Mouse (Mus musculus): ENCODE data around the gene 4931406P16Rik.
"Not testable (repeated sequence)": the region's sequence is repeated elsewhere in the genome, so short reads cannot be mapped to it uniquely, and the experiment has no call there.

The 4931406P16Rik gene

DNA sequence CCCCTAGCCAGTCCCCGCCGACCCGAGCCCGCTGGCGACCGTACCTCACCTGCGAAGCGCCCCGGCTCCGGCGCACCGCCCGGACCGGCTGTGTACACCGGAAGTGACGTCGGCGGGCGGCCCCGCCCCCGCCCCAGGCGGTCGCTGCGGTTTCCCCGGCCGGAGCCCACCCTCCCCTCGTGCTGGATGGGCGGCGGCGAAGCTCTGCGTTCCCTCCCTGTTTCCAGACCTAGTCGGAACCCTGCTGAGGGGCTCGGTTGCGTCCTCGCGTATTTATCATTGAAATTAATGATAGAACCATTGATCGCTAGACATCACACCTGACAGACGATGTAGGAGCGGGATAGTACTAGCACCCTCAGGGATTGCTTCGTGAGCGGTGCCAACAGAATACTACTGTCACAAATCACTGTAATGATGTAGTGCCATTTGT lies at the start of gene 4931406P16Rik:
TSS of gene 4931406P16Rik (minus strand) at position 109 of the 433 bp plus-strand sequence.
- peak; percentile 91 to 96 for DNase-seq (ENCODE audit: inconsistent age in 2 of 2, low spot score in 1 of 2)

DNA sequence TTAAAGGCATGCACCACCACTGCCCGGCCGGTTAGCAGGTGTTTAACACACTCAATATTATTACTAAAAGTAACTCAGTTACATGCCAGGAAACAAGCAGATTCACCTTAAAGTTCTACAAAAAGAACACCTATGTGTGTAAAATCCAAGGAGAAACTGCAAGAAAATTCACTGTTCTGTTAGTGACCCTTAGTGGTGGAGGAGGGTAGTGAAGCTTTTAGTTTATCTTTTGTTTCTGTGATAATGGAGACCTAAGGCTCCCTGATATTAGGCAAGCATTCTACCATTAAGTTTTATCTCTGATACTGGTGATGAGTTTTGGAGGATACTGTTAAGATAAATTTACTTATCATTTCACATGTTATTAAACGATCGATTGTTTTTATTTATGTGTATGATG lies 42.3 kb upstream of the 4931406P16Rik start:
- peak in 1 of 2 experiments; percentile 59 for DNase-seq (ENCODE audit: inconsistent age in 2 of 2, low spot score in 1 of 2)

DNA sequence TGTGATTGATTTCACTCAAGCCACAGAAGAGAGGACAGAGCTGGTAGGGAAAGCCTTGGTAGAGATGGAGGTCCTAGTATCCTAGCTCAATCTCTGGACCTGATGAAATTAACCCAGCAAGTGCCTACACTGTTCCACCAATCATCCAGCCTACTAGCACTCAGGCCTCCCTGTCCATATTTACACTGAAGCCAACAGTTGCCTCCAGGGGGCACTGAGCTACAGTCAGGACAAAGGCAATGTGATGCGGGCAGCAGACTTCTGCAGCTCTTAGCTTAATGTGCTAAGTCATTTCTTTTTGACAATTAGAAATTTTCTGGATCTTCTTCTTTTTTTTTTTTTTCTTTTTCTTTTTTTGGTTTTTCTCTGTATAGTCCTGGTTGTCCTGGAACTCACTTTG lies 38.6 kb upstream of the 4931406P16Rik start:
- peak in 1 of 2 experiments; percentile 45 for DNase-seq (ENCODE audit: inconsistent age in 2 of 2, low spot score in 1 of 2)

DNA sequence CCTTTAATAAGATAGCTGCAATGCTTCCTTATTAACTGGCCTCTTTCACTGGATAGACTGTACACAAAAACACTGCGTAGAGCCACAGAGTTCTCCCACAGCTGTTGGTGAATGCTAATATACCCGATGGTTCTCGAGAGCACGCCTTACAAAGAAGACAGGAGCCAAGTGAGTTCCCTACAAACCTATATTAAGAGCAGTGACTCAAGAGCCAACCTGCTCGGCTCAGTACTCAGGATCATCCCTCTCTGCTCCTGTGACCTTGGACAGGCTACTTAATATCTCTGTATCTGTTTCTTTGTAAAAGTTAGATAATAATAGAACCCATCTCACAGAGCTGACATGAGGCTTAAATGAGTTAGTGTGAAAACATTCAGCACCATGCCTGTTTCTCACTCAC lies 36.8 kb upstream of the 4931406P16Rik start:
- DNase-seq (ENCODE audit: inconsistent age in 2 of 2, low spot score in 1 of 2) = no peak

DNA sequence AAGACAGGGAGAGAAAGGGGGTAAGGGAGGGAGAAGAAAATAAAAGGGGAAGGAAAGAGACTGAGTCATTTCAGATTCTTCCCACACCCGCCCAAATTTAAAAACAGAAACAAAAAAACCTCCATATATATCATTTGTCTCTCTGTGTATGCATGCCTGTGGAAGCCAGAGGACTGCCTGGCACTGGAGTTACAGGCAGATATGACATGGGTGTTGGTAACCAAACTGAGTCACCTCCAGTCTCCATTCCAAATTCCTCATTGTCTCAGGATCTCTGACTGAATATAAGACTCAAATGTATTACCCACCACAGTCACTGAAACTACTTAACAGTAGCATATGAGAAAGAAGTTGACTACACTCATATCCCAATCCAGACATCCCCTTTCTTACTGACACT lies 34.7 kb upstream of the 4931406P16Rik start:
- DNase-seq (ENCODE audit: inconsistent age in 2 of 2, low spot score in 1 of 2) = no peak

DNA sequence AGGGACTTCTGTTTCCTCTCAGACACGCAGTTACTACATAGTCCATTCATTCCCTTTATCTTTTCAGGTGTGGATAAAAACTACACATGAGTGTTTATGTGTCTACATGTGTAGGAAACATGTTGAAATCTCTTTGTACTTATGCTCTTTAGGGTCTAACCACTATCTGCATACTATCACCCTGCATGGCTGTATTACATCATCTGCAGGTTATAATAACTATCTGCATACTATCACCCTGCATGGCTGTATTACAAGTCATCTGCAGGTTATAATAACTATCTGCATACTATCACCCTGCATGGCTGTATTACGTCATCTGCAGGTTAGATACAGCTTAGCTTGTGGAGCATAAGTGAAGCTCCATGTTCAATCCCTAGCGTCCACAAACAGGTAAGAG lies 33.7 kb upstream of the 4931406P16Rik start:
- DNase-seq (ENCODE audit: inconsistent age in 2 of 2, low spot score in 1 of 2) = no peak

DNA sequence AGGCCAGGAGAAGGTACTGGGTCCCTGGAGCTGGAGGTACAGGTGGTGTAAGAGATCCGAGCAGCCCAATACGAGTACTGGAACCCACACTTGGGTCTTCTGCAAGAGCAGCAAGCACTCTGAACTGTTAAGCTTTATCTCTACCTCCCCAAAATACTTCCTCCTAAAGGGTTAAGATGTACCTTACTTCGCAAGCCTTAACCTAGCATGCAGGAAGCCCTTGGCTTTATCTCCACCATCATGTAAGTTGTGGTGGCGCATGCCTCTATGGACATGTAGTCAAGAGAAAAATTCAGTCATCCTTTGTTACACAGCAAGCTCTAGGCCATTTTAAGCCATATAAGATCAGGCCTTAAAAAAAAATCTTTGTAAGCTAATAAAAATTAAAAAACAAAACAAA lies 33.2 kb upstream of the 4931406P16Rik start:
- no peak for DNase-seq (ENCODE audit: inconsistent age in 2 of 2, low spot score in 1 of 2)

DNA sequence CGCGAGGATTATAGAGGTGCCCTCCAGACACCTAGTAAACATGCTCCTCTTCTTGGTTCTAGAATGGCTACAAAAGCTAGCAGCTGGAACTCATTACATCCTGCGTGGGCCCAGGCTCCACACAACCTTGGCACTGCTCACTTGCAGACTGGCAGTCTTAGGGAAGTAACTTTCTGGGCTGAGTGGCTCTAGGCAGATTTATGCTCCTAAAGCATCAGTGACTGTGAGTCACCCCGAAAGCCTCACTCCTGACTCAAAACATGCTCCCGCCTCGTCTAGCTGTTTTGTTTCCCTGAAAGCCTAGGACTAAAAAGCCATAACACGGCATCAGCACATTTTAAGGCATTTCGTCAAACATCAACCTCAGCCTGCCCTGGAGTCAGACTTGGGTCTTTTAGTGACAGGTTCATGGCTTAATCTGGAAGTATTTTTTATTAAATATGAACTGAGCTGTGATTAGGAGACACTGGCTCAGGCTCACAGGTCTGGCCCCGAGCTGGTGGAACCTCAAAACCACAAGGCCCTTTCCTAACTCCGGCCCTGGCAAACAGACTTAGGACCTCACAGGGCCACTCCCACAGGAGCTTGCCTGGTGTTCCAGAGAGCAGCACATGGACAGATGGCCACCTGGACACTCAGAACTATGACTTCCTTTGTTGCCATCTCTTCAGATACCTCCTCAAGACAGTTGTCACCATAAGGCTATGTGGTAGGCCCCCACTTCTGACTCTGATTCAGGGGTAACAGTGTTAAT lies 28.9 kb upstream of the 4931406P16Rik start:
- DNase-seq (ENCODE audit: inconsistent age in 2 of 2, low spot score in 1 of 2) = peak; percentile 77 to 88

DNA sequence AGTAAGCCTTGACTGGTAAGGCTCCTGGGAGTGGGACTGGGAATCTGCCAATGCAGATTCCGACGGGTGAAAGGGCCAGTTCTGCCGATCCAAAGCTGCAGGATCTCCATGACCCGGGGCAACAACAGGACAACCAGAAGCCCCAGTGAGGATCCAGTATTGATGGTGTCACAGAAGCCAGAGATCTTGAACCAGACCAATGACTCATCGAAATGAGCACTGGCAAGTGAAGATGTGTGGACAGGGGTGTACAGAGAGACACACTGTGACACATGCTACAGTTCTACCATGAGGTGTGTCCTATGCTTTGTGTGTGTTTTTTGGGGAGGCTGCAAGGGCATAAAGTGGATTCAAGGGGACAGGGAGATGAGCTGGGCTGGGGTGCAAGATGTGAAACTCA lies 27.5 kb upstream of the 4931406P16Rik start:
- DNase-seq (ENCODE audit: inconsistent age in 2 of 2, low spot score in 1 of 2) = peak in 1 of 2 experiments; percentile 57

DNA sequence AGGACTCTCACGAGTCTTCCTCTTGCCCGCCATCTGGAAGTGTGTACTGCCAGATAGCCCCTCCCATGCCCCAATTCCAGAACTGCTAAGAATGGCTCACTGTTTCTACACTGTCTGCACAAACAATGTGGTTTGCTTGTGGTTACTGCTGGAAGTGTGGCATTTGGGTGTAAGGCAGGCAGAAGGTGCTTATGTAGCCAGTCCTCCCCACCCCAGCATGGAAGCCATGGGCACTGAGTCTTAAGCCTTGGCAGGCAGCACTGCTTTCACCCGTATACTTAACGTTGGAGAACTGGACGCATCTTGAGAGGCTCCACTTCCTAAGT lies 25.8 kb upstream of the 4931406P16Rik start:
- DNase-seq (ENCODE audit: inconsistent age in 2 of 2, low spot score in 1 of 2) = no peak

DNA sequence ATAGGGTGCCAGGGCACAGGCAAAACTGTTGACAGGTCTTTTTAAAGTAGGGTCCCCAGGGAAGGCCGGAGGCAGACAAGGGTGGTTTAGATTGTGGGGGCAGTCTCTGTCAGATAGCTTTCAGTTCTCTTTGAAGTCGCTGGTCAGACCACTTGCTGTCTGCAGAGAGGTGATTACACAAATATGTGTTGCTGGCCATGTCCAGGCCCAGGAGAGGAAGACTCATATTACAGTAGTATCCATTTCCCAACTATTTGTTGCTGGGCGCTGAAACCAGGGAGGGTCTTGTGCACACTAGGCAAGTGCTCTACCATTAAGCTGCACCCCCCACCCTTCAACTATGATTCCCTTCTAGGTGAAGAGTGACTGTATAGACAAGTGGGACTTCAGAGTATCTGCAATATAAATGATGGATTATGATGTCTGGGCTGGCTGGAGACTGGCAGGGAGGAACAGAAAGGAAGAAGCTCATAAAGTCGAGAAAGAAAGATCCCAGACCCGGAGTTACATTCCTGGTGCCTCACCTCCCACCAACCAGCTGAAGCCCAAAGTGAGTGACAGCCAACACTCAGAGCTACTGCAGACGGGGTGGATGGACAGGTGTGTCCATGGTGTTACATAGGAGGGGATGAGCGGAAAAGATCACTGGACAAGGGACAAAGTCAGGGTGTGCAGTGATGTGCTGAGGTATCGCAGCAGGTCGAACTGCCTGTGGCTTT lies 25.3 kb upstream of the 4931406P16Rik start:
- no peak for DNase-seq (ENCODE audit: inconsistent age in 2 of 2, low spot score in 1 of 2)

DNA sequence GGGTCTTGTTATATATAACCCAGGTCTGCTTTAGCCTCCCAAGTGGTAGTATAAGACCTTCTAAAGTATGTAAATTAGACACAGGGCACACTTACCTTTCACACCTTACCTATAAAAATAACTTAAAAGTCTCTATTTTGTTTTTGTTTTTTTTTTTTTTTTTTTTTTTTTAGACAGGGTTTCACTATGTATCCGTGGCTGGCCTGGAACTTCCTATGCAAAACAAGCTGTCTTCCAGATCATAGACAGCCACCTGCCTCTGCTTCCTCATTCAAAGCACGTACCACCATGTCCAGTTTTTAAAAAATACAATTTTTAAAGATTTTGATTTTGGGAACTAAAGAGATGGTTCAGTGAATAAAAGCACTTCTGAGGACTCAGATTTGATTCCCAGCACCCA lies 23.9 kb upstream of the 4931406P16Rik start:
- DNase-seq (ENCODE audit: inconsistent age in 2 of 2, low spot score in 1 of 2) = no peak

DNA sequence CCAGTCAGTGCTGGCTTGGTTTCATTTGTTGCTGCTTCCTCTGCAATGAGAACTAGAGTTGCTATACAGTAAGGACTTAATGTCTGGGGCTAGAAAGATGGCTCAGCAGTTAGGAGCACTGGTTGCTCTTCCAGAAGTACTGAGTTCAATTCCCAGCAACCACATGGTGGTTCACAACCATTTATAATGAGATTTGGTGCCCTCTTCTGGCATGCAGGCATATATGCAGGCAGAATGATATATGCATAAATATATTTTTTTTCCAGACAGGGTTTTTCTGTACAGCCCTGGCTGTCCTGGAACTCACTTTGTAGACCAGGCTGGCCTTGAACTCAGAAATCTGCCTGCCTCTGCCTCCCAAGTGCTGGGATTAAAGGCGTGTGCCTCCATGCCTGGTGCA lies 23.2 kb upstream of the 4931406P16Rik start:
- DNase-seq (ENCODE audit: inconsistent age in 2 of 2, low spot score in 1 of 2) = not testable (repeated sequence)

DNA sequence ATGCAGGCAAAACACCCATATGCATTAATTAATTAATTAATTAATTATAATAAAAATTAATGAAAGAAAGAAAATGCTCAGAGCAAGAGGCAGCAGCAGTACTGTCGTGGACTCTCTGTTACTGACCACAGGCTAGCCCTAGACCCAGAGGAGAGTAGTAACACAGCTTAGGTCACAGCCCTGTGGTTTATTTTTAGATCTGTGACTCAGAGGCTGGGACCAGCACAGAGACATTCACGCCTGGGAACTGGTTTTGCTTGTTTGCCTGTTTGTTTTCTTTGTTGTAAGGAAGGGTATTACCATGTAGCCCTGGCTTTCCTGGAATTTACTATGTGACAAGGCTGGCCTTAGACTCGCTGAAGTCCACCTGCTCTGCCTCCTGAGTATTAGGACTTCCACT lies 14.1 kb upstream of the 4931406P16Rik start:
- no peak for DNase-seq (ENCODE audit: inconsistent age in 2 of 2, low spot score in 1 of 2)

DNA sequence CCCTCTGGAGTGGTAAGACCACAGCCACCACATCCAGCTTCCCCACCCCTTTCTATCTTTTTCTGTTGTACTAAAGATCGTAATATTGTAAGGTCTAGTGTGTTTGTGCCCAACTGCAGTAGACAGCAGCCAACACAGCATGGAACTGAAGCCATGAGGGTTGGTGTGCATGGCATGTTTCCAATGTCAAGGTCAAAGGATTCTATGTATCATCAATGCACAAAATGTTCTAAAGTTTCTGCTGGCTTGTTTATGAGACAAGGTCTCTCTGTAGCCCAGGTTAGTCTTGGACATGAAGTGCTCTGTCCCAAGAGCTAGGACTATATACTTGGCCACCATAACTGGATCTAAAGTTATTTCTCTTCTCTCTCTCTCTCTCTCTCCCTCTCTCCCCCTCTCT lies 11.5 kb upstream of the 4931406P16Rik start:
- no peak for DNase-seq (ENCODE audit: inconsistent age in 2 of 2, low spot score in 1 of 2)

DNA sequence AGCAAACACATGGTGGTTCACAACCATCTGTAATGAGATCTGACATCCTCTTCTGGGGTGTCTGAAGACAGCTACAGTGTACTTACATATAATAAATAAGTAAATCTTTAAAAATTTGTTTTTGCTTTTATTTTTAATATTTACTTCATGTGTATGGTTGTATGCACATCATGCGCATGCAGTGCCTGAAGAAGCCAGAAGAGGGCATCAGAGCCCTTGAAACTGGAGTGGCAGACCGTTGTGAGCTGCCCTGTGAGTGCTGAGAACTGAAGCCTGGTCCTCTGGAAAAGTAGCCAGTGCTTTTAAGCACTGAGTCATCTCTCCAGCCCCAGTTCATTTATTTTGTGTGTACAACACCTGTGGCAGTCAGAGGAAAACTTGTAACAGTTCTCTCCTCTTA lies 10.7 kb upstream of the 4931406P16Rik start:
- no peak for DNase-seq (ENCODE audit: inconsistent age in 2 of 2, low spot score in 1 of 2)

DNA sequence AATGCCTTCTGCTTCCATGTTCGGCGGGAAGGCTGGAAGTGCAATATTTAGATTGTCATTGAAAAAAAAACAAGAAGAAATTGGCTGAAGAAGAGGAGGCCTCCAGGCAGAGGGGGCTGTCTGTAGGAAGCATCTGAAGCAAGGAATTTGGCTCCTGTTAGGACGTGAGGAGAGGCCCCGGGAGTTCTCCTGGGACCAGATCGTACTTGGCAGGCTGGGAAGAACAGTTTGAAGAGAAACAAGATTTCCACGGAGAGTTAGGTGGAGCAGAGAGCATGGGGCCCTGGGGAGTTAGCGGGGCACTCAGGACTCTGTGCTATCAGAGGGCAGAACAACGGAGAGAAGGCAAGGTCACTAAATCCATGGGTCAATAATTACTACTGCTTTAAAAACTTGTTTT lies 10.0 kb upstream of the 4931406P16Rik start:
- DNase-seq (ENCODE audit: inconsistent age in 2 of 2, low spot score in 1 of 2) = peak in 1 of 2 experiments; percentile 66

DNA sequence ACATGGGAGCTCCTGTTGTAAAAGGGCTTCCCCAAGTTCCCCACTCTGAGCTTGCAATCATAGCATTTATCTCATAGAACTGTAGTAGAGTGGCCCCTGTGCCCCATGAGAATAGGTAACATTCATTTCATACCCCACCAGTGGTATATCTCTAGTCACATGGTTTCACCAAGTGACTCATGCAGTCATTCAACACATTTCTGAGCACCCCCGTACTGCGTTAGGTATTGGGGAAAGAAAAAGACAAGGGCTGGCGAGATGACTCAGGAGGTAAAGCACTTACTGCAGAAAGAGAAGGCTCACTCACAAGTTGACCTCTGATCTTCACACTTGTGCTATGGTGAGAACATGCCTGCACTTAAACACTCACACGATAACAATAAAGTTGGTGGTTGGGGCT lies 8.6 kb upstream of the 4931406P16Rik start:
- no peak for DNase-seq (ENCODE audit: inconsistent age in 2 of 2, low spot score in 1 of 2)

DNA sequence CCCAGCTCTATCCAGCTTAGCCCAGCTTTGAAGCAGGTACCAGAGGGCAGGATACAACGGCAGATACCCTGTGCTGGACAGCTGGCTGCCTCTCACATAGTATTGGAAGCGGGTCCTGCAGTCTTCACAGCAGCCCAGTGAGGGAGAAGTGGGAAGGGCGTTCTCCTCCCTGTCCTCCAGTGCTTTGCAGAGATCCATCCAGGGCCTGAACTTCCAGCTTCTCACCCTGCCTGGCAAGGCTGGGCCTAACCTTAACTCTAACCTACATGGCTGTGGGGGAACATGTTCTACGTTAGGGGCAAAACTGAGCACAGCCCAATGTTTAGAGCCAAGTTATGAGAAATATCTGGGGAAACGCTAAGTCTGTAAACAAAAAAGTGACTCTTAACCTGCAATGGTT lies 7.8 kb upstream of the 4931406P16Rik start:
- no peak for DNase-seq (ENCODE audit: inconsistent age in 2 of 2, low spot score in 1 of 2)

DNA sequence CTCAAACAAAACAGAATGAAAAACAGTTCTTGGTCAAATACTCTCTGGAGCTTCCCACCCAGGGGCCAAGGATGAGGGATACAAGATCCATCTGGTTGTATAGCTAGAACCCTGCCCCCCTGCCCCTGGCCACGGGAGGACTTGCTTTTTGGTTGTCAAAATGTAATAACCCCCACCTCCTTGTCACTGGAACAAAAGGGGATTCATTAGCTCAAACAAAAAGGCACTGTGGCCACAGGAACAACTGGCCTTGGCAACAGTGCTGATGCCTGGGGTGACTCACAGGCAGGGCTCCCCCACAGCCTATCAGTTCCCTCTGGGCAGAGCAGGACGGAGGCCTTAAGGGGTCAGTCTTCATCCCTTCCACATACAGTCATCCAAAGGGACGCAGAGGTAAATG lies 6.6 kb upstream of the 4931406P16Rik start:
- peak; percentile 71 to 81 for DNase-seq (ENCODE audit: inconsistent age in 2 of 2, low spot score in 1 of 2)

DNA sequence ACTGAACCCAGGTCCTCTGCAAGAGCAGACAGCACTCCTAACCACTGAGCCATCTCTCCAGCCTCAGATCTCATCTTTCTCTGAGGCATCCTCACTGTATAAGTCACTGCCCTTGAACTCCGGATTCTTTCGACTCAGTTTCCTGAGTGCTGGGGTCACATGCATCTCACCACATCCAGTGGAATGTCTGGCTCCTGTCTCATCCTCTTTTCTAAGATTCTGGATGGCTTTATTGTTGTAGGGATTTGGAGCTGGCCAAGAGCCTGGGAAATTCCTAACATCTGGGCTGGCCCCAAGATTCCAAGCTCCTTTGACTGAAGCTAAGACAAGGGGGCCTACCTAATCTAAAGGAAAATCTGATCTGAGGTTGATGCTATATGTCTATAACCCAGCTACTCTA lies 5.8 kb upstream of the 4931406P16Rik start:
- DNase-seq (ENCODE audit: inconsistent age in 2 of 2, low spot score in 1 of 2) = peak in 1 of 2 experiments; percentile 53

DNA sequence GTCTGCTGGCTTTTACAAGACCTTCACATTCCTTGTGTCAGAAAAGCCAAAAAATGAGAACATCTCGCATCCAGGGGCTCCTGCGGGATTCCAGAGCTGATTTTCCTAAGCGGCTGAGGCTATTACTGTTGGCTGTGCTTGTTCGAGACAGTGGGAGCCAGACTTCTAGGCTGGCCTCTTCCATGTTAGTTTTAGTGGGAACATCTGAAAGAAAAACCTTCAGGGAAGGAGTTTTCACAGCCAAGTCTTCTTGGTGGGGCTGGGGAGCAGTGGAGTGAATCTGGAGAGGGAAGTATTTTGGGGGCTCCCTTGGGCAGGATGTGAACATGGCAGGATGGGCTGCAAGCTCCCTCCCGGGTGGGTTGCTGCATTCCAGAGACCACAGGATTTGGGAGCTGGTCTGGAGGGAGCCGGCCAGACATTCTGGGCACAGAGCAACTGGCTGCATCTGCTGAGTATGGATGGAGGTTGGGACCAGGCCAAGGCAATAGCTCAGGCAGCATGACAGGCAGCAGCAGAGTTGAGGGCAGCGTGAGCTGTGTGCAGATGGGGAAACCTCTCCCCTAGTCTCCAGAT lies 4.6 kb upstream of the 4931406P16Rik start:
- peak; percentile 71 to 81 for DNase-seq (ENCODE audit: inconsistent age in 2 of 2, low spot score in 1 of 2)

Measured in adrenal gland, adult (tissue).